Mouse (Mus musculus) erythroblast, adult 5-6 weeks (primary cell): Measurements from ENCODE around the gene Cpxm2. TPM values are rescaled to one million over a fixed set of nuclear protein-coding genes. Genes with fewer than 3 reads are reported as not detected.

Experiments
- ATAC-seq: replicated peaks from 2 replicates; pipeline ENCODE4 v1.8.0; 2016; ENCODE audit warnings: moderate number of reproducible peaks, mild to moderate bottlenecking, moderate TSS enrichment, inconsistent platforms; ENCODE audit not compliant: poor library complexity, low FRiP score, severe bottlenecking
- total RNA-seq, 2 experiments: library from RNA; stranded (forward) in 1 of 2; stranded (reverse) in 1 of 2; fragments of 150-400 nt in 1 of 2; fragments of 200-764, 138-1000 nt in 1 of 2; gene quantifications; 2 replicates each; pipeline versions ENCODE4 v1.2.3 to v1.2.4; 2015 to 2017; ENCODE audit warnings: low replicate concordance in 2 of 2

Cpxm2 gene
- total RNA-seq, 2 experiments from 2014 or later: not detected

DNA sequence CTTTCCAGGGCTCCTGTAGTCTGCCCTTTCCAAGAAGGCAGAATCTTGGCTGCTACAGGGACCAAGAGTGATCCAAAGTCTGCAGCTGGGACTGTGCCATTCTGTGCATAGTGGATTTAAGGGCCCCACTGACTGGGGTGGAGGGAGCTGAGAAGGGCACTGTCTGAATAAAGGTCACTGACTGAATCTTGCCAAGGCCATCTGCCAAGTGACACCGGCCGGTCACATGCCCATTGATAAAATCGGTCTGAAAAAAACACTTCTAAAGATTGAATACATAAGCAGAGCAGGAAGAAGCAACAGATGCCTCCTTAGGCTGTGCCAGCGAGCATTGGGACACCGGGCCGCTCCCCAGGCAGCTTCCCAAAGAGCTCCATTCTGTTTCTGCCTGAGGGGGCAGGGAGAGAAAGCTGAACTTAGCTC, 803 bp downstream of the Cpxm2 start:
- no peak for ATAC-seq

DNA sequence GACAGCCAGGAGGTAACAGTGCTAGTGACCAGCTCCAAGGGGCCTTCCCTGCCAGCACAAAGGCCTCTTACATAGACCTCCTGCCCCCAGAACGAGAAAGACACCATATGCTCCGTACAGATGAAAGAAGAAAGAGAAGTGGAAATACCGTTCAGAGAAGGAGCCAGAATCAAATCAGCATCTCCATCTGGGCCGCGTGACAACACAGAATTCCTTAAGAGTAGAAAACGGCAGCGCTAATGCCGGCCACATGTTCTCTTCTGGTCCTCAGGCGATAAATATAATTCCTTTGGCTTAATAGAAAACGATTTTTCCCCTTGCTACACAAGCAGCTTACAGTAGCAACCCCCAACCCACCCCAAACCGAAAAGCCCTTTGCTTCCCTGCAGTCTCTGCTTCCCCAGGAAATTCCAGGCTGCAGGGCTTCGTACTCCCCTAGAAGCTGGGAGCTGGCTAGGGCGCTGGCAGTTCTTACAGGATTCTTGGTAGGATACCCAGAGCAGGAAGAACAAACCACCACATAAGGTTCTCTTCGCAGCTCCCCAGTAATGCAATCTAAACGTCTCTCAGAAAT, 9.2 kb downstream of the Cpxm2 start:
- ATAC-seq: no peak

DNA sequence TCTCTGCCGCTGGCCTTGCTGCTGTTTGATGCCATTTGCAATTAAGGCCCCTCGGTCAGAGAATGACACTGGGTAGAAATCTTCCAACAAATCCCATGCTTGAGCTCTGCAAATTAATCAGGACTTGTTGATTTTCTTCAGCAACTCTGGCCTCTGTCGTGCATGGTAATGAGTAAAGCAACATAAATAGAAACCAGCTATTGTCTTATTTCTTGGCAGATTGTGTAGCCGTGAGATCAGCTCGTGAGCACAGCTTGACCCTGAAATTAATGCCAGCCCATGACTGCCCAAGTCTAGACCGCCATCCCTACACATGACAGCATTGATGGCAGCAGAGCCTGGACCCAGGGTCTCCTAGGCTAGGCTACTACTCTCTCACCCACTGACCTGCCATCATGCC, 25.9 kb downstream of the Cpxm2 start:
- ATAC-seq: no peak

DNA sequence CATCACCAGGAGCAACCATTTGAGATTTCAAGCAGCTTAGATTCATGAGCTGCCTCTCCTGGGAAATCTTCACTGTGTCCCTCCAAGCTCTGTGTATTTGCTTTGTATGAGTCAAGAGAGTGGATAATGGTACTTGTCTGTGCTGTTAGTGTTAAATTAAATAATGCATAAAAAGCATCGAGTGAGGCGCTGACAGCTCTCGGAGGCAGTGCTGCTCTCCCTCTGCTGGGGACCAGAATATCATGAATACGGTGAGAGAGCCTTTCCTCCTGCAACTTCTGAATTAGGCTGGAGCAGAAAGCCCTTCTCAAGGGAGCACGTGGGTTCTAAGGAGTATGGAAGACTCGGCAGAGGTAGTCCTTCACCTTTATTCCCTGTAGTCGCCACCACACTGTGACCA, 29.6 kb downstream of the Cpxm2 start:
- ATAC-seq: no peak

DNA sequence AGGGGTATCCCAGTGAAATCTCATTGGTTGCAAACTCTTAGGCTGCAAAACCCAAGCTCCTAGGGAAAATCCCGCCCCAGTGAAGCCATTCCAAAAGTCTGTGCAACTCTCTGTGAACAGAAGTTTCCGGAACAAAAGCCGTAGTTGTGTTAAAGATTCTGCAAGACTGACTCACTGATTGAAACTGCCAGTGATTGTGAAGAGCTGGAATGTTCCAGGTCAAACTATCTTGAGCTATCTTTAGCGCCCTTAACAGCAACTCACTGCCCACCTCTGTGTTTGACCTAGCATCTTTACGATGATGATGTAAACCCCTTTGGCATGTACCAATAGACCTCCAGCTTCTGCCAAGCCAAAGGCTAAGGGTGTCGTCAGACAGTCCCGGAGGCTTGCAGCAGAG, 31.3 kb downstream of the Cpxm2 start:
- ATAC-seq: no peak

DNA sequence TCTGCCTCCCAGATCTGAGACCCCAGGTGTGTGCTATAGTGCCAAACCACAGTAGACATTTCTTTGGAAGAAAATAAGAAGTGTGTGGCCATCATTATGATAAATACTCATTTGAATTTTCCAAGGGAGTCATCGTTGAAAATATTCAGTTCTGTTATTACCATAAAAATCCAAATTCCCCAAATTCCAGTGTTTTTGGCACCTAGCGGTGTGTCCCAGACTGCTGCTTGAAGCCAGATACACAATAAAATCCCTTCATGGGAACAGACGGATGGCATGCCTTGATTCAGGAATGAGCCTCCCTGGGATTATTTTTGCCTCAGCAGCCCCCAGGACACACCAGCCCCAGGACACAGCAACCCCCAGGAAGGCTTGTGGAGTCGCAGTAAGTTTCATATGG, 34.7 kb downstream of the Cpxm2 start:
- ATAC-seq: no peak

DNA sequence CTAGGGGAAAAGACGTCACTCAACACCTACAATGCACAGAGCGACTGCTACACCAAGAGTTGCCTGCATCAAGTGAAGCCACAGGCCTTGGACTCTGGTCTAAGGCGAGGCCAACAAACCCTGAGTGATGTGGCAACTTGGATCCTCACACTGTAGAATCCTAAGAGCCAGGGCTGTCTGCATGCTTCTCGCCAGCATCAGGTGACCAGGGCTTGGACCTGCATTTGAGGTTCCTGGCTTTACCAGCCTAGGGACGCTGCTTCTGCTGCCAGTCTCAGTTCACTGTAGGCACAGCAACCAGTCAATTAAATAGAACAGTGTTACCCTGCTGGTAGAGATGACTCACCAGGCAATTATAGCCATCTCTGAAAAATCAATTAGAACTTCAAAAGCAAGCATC, 42.8 kb downstream of the Cpxm2 start:
- no peak for ATAC-seq

DNA sequence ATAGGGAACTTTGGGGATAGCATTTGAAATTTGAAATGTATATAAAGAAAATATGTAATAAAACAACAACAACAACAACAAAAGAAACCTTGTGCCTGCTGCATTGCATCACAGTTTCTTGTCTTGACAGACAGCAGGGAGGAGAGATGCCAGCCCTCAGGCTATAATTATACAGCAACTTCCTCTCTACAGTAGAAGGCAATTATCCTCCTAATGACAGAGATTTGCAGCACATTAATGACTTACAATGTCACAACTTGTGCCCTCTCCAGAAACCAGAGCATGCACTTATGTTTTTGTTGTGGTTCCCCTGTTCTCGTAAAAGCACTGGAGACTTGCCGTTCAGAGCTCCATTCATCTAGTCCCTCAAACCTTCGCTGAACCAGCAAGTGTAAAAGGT, 44.2 kb downstream of the Cpxm2 start:
- ATAC-seq: no peak

DNA sequence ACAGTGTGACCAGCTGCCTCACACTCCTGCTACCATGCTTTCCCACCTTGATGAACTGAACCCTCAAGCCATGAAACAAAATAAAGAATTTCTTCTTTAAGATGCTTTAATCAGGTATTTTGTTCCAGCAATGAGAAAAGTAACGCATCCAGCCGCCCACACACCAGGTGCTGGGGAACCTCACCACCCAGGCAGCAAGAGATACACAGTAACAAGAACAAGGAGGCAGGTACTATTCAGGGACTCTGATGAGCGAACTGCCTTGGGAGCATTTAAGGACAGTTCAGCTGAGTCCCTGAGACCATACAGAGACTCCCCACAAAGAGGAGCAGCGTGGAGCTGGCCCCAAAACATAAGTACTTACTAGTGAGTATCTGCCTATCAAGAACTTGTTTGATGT, 47.6 kb downstream of the Cpxm2 start:
- no peak for ATAC-seq

DNA sequence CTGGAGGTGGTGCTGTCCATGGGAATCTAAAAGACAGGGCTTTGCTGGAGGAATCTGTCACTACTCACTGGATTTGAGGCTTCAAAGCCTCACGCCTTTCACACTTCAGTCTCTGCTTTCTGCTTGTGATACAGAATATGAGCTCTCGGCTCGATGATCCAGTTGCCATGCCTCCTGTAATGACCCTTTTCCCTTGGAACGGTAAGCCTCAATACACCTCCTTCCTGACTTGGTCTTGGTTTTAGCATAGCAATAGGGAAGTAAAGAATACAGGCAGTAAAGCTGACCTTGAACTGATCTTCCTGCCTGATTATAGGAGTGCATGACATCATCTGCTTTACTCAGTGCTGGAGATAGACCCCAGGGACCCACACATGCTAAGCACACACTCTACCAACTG, 49.2 kb downstream of the Cpxm2 start:
- no peak for ATAC-seq

DNA sequence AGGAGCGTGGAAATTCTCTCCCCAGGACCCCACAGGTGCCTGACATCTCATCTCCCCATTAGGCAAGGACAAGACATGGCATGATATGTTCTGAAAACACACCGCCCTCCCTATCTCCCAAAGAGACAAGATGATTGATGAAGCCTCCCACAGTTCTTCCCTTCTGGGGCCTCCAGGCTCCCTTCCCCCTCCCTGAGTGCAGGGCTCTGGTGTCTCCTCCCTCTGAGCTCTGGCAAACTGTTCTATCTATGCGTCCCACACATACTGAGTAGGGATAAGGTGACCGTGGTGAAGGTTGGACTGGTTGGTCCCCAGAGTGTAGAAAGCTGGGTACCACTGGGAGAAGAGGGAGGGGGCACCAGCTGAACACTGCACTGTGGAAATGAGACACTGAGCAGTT, 56.1 kb downstream of the Cpxm2 start:
- no peak for ATAC-seq

DNA sequence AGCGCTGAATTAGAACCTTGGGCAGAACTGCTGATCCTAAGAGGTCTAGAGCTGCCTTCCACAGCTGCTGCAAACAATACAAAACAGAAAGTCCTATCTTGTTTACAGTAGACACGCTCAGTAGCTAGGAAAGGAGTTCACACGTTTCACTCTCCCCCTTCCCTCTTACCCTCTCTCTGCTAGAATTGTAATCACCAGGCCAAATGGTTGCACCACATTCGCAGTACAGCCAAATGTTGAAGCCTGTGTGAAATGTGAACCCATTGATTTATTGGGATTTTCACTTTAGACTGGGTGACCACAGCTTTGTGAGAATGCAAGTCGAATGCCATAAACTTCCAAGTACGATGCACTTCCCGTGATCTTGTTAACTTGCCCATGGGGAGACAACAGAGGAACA, 59.9 kb downstream of the Cpxm2 start:
- no peak for ATAC-seq

DNA sequence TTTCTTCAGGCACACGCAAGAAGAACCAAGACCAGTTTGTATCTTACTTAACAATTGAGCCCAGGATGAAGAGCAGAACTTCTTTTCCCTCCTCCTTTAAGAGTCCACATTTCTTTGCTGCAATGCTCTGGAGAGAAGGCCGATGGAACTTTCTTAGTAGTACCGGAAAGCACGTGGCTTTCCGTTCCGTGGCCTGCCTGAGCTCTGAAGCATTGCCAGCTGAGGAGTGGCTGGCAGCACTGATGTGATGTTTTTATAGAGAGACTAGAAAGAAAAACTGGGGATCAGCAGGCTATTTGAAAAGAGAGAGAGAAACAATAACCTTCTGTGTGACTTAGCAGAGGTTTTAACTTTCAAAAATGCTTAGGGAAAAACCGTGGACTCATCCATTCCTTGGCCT, 63.0 kb downstream of the Cpxm2 start:
- no peak for ATAC-seq

DNA sequence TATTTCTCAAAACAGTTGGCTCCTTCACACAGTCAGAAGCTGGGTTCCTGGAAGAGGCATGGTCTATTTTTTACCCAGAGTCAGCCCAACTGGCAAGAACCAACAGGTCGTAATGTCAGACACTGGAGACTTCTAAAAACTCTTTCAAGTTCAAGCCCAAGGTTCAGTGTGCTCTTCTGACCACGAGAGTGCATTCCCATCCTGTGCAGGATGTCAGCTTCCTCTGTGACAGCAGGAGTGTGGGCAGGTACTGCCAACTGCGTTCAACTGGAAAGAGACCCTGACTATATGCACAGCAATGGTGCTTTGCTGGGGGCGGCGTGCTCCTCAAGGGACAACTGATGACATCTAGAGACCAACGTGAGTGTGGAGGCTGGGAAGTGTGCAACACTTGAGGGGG, 65.9 kb downstream of the Cpxm2 start:
- ATAC-seq: no peak

DNA sequence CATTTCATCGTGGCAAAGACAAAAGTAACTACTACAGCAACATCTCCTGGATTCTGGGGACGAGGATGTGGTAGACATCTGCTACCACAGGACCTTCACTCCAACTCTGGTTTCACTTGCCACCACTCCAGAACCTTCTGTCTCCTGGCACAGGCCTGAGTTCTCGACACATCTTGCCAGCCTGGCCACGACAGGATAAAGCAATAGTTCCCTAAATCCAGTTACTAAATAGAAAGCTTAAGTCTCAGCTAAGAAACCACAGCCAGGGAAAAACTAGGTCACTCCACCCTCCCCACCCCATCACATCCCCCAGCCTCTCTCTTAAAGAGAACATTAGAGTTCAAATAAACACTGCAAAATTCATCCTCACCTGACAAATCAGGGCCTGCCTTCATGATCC, 66.4 kb downstream of the Cpxm2 start:
- no peak for ATAC-seq

DNA sequence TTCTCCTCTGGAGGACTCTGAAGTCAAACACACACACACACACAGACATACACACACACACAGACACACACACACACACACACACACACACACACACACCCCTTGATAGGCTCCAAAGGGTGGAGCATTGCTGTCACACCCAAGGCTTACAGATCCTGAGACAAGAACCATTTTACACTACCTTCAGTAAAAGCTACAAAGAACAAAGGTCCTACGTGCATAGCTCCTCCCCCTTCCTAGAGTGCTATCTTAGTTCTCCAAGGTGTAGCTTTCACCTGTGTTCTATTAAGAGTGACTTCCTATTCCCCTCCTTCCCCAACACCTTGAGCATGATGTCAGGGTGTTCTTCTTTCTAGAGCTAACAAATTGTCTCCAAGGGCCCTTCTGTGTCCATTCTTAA, 78.7 kb downstream of the Cpxm2 start:
- no peak for ATAC-seq

DNA sequence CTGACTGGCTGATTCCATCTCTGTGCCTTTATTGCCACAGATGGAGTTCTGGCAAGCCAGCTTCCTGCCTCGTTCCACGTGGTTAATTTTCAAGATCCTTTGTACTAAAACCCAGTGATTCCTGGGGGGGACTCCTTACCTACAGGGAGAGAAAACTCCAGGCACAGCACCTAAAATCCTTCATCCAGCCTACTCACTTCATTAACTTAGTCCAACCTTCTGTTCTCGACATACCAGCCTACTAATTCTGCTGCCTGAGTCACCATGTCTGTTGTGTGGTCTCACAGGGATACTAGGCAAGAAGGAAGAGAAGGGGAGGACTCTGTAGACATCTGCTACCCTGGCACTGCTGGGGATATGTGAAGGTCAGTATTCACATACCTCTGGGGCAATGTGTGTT, 80.0 kb downstream of the Cpxm2 start:
- no peak for ATAC-seq

DNA sequence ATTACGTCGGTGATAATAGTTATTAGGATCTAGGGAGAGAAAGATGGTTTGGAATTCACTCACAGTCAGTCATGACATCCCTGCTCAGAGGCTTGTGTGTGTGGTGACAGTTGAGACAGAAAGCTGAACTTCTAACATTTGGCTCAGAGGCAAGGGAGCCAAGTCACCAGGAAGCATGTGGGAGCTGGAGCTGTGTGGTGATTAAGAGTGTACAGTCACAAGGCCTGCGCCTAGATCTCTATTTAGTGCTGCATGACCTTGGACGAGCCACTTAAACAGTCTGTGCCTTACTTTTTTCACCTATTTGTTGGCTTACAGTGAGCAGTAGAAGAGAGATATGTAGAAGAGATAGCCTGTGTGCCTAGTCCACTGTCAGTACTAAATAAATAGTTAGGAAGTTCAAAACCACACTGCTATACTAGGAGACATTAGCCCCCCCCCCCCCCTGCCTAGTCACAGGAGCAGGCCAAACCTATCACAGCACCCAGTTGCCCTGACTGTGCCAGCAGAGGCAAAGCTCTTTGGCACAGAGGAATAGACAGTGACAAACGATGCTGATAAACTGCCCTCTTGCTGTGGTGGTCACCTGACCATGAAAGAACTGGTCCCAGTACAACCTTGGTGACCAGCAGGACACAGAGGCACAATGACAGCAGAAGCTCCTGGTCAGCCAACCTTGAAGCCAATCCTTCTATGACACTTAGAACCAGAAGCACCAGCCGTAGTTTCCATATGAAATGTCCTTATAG, 83.5 kb downstream of the Cpxm2 start:
- no peak for ATAC-seq

DNA sequence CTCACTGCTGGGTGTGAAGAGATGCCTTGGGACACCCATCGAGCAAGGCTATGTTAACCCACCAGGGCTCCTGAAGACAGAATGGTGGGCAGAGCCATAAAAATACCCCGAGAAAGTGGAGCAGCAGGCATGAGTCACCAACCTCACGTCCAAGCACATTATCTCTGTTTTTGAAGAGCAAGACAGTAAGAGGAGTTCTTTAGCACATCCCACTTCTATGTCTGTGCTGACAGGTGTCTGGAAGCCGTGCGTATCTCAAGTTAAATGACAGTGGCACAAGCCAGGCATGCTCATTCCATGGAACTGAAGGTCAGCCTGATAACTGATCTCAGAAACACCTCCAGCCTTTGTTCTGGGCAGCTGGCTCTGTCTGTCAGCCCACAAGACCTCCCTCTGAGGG, 86.6 kb downstream of the Cpxm2 start:
- no peak for ATAC-seq

DNA sequence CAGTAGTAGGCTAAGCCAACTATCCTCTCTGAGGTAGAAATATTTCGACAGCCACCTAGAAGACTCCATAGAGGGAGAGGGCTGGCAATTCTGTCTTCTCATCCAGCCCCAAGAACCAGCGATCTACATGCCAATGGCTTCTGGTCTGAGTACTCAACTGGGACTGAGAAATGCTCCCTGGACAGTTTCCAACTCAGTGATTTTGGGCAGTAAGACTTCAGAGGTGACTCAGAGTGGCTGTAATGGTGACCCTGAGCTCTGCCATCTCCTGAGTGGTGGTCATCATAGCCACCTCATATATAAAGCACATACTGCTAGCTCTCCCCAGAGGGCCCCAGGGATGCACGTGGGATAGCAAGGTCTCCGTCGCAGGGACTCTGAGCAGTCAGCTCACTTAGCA, 87.0 kb downstream of the Cpxm2 start:
- no peak for ATAC-seq

DNA sequence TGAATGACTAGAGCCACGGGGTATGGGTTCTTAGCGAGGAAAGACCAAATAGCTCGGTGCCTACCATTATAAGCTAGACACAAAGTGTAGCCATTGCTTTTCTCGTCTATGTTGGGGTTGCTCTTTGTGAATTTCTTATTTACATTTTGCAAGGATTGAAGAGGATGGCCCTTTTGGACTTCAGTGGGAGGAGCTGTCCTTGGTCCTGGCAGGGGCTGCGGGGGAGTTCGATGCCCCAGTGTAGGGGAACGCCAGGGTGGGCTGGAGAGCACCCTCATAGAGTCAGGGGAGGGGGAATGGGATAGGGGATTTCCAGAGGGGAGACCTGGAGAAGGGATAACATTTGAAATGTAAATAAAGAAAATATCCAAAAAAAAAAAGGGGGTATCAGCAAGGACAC, 94.4 kb downstream of the Cpxm2 start:
- no peak for ATAC-seq

DNA sequence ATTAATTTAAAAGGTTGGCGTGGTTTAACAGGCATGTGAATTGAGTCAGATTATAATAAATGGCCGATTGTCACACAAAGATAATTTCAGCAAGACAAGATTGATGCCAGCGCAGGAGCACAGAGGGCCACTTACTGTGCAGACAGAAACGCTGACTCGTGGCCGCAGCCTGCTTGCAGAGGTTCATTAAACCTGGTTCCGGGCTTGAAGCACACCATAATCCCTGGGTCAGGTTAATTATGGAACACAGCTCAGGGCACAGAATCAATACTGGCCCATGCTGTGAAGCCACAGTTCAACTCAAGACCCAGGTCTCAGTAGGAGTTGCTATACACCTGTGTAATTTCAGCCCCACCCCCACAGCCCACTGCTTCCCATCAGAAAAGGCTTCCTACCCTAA, 98.0 kb downstream of the Cpxm2 start:
- ATAC-seq: no peak
